Mouse (Mus musculus): ENCODE measurements around the gene Mark4. TPM values are rescaled to one million over a fixed set of nuclear protein-coding genes. Genes with fewer than 3 reads are reported as not detected.

Gene Mark4
- polyA plus RNA-seq, 1 experiment, result 29.2 TPM

- peak overlapping the region; percentile 63 for H3K4me3 ChIP-seq (replicated peaks; ENCODE audit: extremely low read depth, low read depth, low read length)
- peak; percentile 68 for DNase-seq
- peaks cover 14% of the 10 kb centered on the region for H3K4me1 ChIP-seq (ENCODE audit: control insufficient read depth, insufficient read depth, low read length)
- no peak for TF ChIP-seq CTCF (IDR thresholded peaks at IDR 0.05; ENCODE audit: insufficient read depth, low read length)
- no peak; the same call in 1 of the 2 replicates for TF ChIP-seq POLR2A (IDR thresholded peaks at IDR 0.05; ENCODE audit: borderline replicate concordance, extremely low read depth, low read depth, low read length)
- 1% methylated on average over 80 of the region's 89 CpGs for WGBS
Observed at GRCm38 (mm10) chr7:19473875-19474443, 15.3 kb upstream of the Mark4 start.

GRCm38 (mm10) chr7:19472403-19472802 lies 13.8 kb upstream of the Mark4 start:
- H3K4me1 ChIP-seq (ENCODE audit: control insufficient read depth, insufficient read depth, low read length), result peaks cover 17% of the 10 kb centered on the region
- DNase-seq, result no peak
- TF ChIP-seq POLR2A (IDR thresholded peaks at IDR 0.05; ENCODE audit: borderline replicate concordance, extremely low read depth, low read depth, low read length) (no peak), CTCF (IDR thresholded peaks at IDR 0.05; ENCODE audit: insufficient read depth, low read length) (no peak)
- WGBS, result 16% methylated on average over 4 of the region's 4 CpGs
- H3K4me3 ChIP-seq (replicated peaks; ENCODE audit: extremely low read depth, low read depth, low read length), result no peak overlapping the region

- H3K4me1 ChIP-seq (ENCODE audit: control insufficient read depth, insufficient read depth, low read length), result peaks cover 17% of the 10 kb centered on the region
- H3K4me3 ChIP-seq (replicated peaks; ENCODE audit: extremely low read depth, low read depth, low read length), result no peak overlapping the region
- no peak for TF ChIP-seq CTCF (IDR thresholded peaks at IDR 0.05; ENCODE audit: insufficient read depth, low read length)
- TF ChIP-seq POLR2A (IDR thresholded peaks at IDR 0.05; ENCODE audit: borderline replicate concordance, extremely low read depth, low read depth, low read length), result no peak
- DNase-seq, result no peak
- 55% methylated on average over 14 of the region's 14 CpGs for WGBS
Observed at GRCm38 (mm10) chr7:19470308-19470707, 11.7 kb upstream of the Mark4 start.

- WGBS, result 52% methylated on average over 23 of the region's 23 CpGs
- no peak for DNase-seq
- Histone ChIP-seq H3K4me1 (ENCODE audit: control insufficient read depth, insufficient read depth, low read length) (peaks cover 17% of the 10 kb centered on the region), H3K4me3 (replicated peaks; ENCODE audit: extremely low read depth, low read depth, low read length) (no peak overlapping the region)
- TF ChIP-seq POLR2A (IDR thresholded peaks at IDR 0.05; ENCODE audit: borderline replicate concordance, extremely low read depth, low read depth, low read length) (no peak), CTCF (IDR thresholded peaks at IDR 0.05; ENCODE audit: insufficient read depth, low read length) (no peak)
Observed at GRCm38 (mm10) chr7:19469404-19469803, 10.8 kb upstream of the Mark4 start.

- 50% methylated on average over 12 of the region's 12 CpGs for WGBS
- peaks cover 14% of the 10 kb centered on the region for H3K4me1 ChIP-seq (ENCODE audit: control insufficient read depth, insufficient read depth, low read length)
- no peak overlapping the region for H3K4me3 ChIP-seq (replicated peaks; ENCODE audit: extremely low read depth, low read depth, low read length)
- TF ChIP-seq CTCF (IDR thresholded peaks at IDR 0.05; ENCODE audit: insufficient read depth, low read length) (no peak), POLR2A (IDR thresholded peaks at IDR 0.05; ENCODE audit: borderline replicate concordance, extremely low read depth, low read depth, low read length) (no peak)
- DNase-seq, result no peak
Observed at GRCm38 (mm10) chr7:19468279-19468678, 9.7 kb upstream of the Mark4 start.

DNA sequence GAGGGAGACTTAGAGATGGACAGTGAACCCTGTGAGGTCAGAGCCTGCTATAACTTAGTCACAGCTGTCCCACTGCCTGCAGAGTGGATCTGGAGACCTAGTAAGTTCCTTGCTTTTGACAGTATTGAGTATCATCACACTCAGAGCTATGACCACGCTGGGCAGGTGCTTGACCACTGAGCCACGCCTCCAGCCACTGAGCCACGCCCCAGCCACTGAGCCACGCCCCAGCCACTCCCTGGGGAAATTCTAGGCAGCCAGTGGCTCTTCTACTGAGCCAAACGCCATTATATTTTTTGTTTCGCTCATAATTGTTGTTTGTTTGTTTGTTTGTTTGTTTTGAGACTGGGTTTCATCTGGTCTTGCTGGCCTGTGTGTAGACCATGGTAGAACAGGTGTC lies 9.0 kb upstream of the Mark4 start:
- no peak for DNase-seq
- no peak overlapping the region for H3K4me3 ChIP-seq (replicated peaks; ENCODE audit: extremely low read depth, low read depth, low read length)
- H3K4me1 ChIP-seq (ENCODE audit: control insufficient read depth, insufficient read depth, low read length), result peaks cover 10% of the 10 kb centered on the region
- TF ChIP-seq POLR2A (IDR thresholded peaks at IDR 0.05; ENCODE audit: borderline replicate concordance, extremely low read depth, low read depth, low read length), result no peak
- WGBS, result 41% methylated on average over 6 of the region's 6 CpGs

DNA sequence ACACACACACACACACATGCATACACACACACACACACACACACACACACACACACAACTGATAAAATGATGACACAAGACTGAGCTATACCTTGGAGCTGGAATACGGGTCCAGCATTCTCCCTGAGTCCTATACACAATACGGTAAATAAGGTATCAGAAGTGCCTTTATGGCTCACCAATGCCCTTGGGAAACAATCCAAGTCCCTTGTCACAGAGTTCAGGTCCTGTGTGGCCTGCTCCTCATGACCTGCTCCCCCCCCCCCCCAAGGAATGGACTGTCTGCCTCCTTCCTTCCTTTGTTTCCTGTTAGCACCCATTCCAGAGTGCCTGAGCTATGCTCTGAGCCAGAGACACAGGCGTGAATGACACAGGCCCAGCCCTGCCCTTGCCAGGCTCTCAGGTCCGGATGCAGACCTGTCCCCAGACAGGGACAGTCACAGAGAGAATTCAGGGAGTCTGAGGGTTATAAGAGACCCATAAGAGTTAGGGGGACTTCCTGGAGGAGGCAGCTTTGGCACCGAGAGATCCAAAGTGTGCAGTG lies 8.1 kb upstream of the Mark4 start:
- no peak for DNase-seq
- WGBS, result 40% methylated on average over 5 of the region's 5 CpGs
- Histone ChIP-seq H3K4me3 (replicated peaks; ENCODE audit: extremely low read depth, low read depth, low read length) (no peak overlapping the region), H3K4me1 (ENCODE audit: control insufficient read depth, insufficient read depth, low read length) (peaks cover 3% of the 10 kb centered on the region)
- TF ChIP-seq CTCF (IDR thresholded peaks at IDR 0.05; ENCODE audit: insufficient read depth, low read length) (no peak), POLR2A (IDR thresholded peaks at IDR 0.05; ENCODE audit: borderline replicate concordance, extremely low read depth, low read depth, low read length) (no peak)

DNA sequence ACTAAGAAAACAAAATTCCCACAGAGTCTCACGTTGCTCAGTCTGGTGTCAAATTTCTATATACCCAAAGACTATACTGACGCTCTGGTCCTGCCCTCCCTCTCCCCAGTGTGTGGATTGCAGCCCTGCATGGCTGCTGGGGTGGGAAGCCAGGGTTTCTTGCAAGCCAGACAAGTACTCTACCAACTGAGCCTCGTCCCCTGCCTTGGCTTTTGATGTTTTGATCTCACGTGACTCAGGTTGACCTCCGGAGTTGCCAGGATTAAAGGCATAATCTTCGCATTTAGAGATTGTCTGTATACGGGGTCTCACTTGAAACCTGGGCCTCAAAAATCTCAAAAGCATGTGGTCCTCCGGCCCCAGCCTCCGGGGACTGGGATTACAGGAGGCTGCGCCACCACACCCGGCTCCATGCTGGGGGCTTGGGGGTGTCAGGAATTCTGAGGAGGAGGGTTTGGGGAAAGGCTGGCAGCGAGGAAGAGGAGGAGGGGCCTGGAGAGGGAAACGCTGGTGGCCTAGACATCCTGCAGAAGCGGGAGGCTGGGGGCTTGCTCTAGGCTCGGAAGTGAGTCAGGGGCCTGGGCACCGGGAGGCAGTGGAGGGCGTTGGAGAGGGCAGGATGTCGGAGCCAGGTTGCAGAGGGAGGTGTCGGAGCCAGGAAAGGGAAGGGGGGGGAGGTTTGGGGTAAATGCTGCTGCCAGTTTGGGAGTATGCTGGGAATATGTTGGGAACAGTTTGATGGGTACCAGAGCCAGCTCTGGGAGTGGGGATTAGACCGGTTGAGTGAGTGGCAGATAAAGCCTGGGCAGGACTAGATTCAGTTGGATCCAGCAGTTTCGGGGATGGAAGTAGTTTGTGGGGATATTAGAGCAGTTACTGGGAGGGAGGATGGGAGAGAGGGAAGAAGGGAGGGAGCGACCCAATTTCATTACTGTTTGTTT lies 6.0 kb upstream of the Mark4 start:
- no peak for DNase-seq
- Histone ChIP-seq H3K4me3 (replicated peaks; ENCODE audit: extremely low read depth, low read depth, low read length) (no peak overlapping the region), H3K4me1 (ENCODE audit: control insufficient read depth, insufficient read depth, low read length) (peaks cover 4% of the 10 kb centered on the region)
- 36% methylated on average over 22 of the region's 22 CpGs for WGBS
- no peak for TF ChIP-seq CTCF (IDR thresholded peaks at IDR 0.05; ENCODE audit: insufficient read depth, low read length)
- TF ChIP-seq POLR2A (IDR thresholded peaks at IDR 0.05; ENCODE audit: borderline replicate concordance, extremely low read depth, low read depth, low read length), result no peak

GRCm38 (mm10) chr7:19462884-19463381 lies 4.3 kb upstream of the Mark4 start, which contains the start of gene Exoc3l2:
TSS of gene Exoc3l2 (plus strand) at chr7:19463331.
- no peak for TF ChIP-seq CTCF (IDR thresholded peaks at IDR 0.05; ENCODE audit: insufficient read depth, low read length)
- TF ChIP-seq POLR2A (IDR thresholded peaks at IDR 0.05; ENCODE audit: borderline replicate concordance, extremely low read depth, low read depth, low read length), result no peak
- peaks cover 3% of the 10 kb centered on the region; the same call in 1 of the 2 replicates for H3K4me1 ChIP-seq (ENCODE audit: control insufficient read depth, insufficient read depth, low read length)
- 52% methylated on average over 6 of the region's 6 CpGs for WGBS
- no peak for DNase-seq
- no peak within 1 kb of the TSS for H3K4me3 ChIP-seq (replicated peaks; ENCODE audit: extremely low read depth, low read depth, low read length)
